Mouse (Mus musculus): ENCODE measurements around the gene Crlf3. TPM values are rescaled to one million over a fixed set of nuclear protein-coding genes. Genes with fewer than 3 reads are reported as not detected.

The Crlf3 gene
- 36.9 and 48.2 TPM in 2 replicates for polyA plus RNA-seq (2014; fragmentation: Nextera tagmentation; extraction: Ambion mirVana)

- peak within 1 kb of the TSS; percentile 91 for H3K4me3 ChIP-seq (ENCODE audit: low read length)
- 4% methylated on average over 54 of the region's 55 CpGs for WGBS
- no peaks in the 10 kb centered on the region for H3K9me3 ChIP-seq (ENCODE audit: control insufficient read depth, low read length)
- no peaks in the 10 kb centered on the region for H3K4me1 ChIP-seq (ENCODE audit: control insufficient read depth, insufficient read depth, low read length)
- no peaks in the 10 kb centered on the region for H3K27me3 ChIP-seq (ENCODE audit: control insufficient read depth, insufficient read depth, low read length)
- no peaks in the 10 kb centered on the region for H3K36me3 ChIP-seq (ENCODE audit: control insufficient read depth, insufficient read depth, low read length)
- ATAC-seq (ENCODE audit: low FRiP score, low TSS enrichment): peak; percentile 94
- peak within 1 kb of the TSS; percentile 94 for H3K9ac ChIP-seq (ENCODE audit: low read depth, low read length)
- peak within 1 kb of the TSS; percentile 96 for H3K27ac ChIP-seq (ENCODE audit: low read depth, low read length)
- peak within 1 kb of the TSS; percentile 48 for H3K4me2 ChIP-seq (replicated peaks; ENCODE audit: low read depth, low read length)
These were observed at the start of gene Crlf3 for GRCm38 (mm10) chr11:80080826-80081728. TSS of gene Crlf3 (minus strand) at chr11:80080991.

GRCm38 (mm10) chr11:80116411-80116810 lies 35.6 kb upstream of the Crlf3 start:
- H3K4me1 ChIP-seq (ENCODE audit: control insufficient read depth, insufficient read depth, low read length): no peaks in the 10 kb centered on the region
- H3K27me3 ChIP-seq (ENCODE audit: control insufficient read depth, insufficient read depth, low read length): no peaks in the 10 kb centered on the region
- no peak overlapping the region for H3K27ac ChIP-seq (ENCODE audit: low read depth, low read length)
- no peak overlapping the region for H3K9ac ChIP-seq (ENCODE audit: low read depth, low read length)
- no peak overlapping the region for H3K4me2 ChIP-seq (replicated peaks; ENCODE audit: low read depth, low read length)
- H3K9me3 ChIP-seq (ENCODE audit: control insufficient read depth, low read length): no peaks in the 10 kb centered on the region
- no peak overlapping the region for H3K4me3 ChIP-seq (ENCODE audit: low read length)
- ATAC-seq (ENCODE audit: low FRiP score, low TSS enrichment): no peak
- 83% methylated on average over 1 of the region's 1 CpGs for WGBS
- peaks cover 69% of the 10 kb centered on the region for H3K36me3 ChIP-seq (ENCODE audit: control insufficient read depth, insufficient read depth, low read length)

DNA sequence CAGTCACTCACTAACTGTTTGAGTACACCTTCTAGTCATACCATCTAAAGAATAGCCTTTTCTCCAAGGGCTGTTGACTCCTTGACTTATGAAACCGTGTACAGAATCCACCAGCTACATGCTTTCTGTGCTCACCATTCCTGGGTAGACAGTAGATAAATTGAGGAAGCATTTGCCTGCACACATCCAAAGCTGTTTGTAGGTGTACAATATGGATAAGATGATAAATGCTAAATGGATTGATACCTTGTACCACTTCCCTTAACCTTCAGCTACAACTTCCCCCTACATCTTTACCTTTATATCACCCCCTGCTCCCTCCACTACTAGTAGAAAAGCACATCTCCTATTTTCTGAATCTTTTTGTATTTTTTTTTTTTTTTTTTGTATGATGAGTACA lies 23.6 kb upstream of the Crlf3 start:
- 85% methylated on average over 1 of the region's 1 CpGs for WGBS

DNA sequence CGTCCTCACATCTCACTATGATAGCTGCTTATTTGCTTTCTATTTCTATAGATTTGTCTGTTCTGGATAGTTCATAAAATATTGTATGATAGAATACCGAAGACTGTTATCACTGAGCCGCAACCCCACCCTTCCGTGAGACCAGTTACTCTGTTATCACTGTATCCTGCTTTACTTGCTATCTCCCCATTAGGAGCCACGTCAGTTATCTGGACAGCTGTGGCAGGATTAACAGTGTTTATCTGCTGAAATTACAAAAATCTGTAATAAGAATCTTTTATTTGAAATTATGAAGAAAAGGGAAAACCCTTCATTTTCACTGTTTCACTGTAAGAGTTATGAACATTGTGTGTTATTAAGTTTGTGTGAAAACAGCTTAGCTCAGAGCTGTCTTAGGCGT lies 20.5 kb upstream of the Crlf3 start:
- no peaks in the 10 kb centered on the region for H3K4me1 ChIP-seq (ENCODE audit: control insufficient read depth, insufficient read depth, low read length)
- H3K4me2 ChIP-seq (replicated peaks; ENCODE audit: low read depth, low read length): no peak overlapping the region
- H3K27me3 ChIP-seq (ENCODE audit: control insufficient read depth, insufficient read depth, low read length): no peaks in the 10 kb centered on the region
- H3K9ac ChIP-seq (ENCODE audit: low read depth, low read length): no peak overlapping the region
- no peak overlapping the region for H3K27ac ChIP-seq (ENCODE audit: low read depth, low read length)
- no peaks in the 10 kb centered on the region for H3K9me3 ChIP-seq (ENCODE audit: control insufficient read depth, low read length)
- no peak for ATAC-seq (ENCODE audit: low FRiP score, low TSS enrichment)
- WGBS: 91% methylated on average over 6 of the region's 6 CpGs
- peaks cover 65% of the 10 kb centered on the region for H3K36me3 ChIP-seq (ENCODE audit: control insufficient read depth, insufficient read depth, low read length)
- no peak overlapping the region for H3K4me3 ChIP-seq (ENCODE audit: low read length)

More for the DNA sequence above, 23.6 kb upstream of the Crlf3 start:
- no peak overlapping the region for H3K4me3 ChIP-seq (ENCODE audit: low read length)
- no peaks in the 10 kb centered on the region for H3K27me3 ChIP-seq (ENCODE audit: control insufficient read depth, insufficient read depth, low read length)
- no peaks in the 10 kb centered on the region for H3K9me3 ChIP-seq (ENCODE audit: control insufficient read depth, low read length)
- H3K27ac ChIP-seq (ENCODE audit: low read depth, low read length): no peak overlapping the region
- H3K36me3 ChIP-seq (ENCODE audit: control insufficient read depth, insufficient read depth, low read length): peaks cover 71% of the 10 kb centered on the region
- H3K4me2 ChIP-seq (replicated peaks; ENCODE audit: low read depth, low read length): no peak overlapping the region
- H3K9ac ChIP-seq (ENCODE audit: low read depth, low read length): no peak overlapping the region
- H3K4me1 ChIP-seq (ENCODE audit: control insufficient read depth, insufficient read depth, low read length): no peaks in the 10 kb centered on the region
- no peak for ATAC-seq (ENCODE audit: low FRiP score, low TSS enrichment)

DNA sequence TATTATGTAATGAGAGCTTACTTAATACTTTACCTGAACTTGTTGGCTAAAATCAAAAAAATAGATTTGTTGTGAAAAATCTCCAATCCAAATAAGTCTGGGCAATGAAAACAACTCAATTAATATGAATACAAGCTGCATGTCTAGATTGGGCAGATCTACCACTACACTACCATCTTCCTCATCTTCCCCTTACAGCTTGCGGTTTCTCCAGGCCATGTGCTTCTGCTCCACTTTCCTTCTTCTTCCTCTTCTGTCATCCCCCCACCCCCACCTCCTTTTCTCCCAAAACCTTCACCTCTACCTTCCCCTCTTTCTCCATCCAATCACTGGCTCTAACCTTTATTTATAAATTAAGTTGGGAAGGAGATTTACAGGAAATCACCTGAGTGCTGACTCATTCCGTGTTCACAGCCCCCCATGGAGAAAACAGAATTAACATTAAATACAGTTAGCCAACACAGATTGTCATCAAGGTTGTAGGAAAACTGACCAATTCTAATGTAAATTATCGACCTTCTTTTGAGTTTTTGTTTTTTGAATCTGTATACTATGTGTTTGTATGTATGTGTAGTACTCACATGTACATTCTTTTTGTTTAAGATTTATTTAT lies 17.8 kb upstream of the Crlf3 start:
- no peak for ATAC-seq (ENCODE audit: low FRiP score, low TSS enrichment)
- Histone ChIP-seq H3K27ac (ENCODE audit: low read depth, low read length) (no peak overlapping the region), H3K9ac (ENCODE audit: low read depth, low read length) (no peak overlapping the region), H3K9me3 (ENCODE audit: control insufficient read depth, low read length) (no peaks in the 10 kb centered on the region), H3K4me3 (ENCODE audit: low read length) (no peak overlapping the region), H3K4me1 (ENCODE audit: control insufficient read depth, insufficient read depth, low read length) (no peaks in the 10 kb centered on the region), H3K27me3 (ENCODE audit: control insufficient read depth, insufficient read depth, low read length) (no peaks in the 10 kb centered on the region), H3K36me3 (ENCODE audit: control insufficient read depth, insufficient read depth, low read length) (peaks cover 68% of the 10 kb centered on the region), H3K4me2 (replicated peaks; ENCODE audit: low read depth, low read length) (no peak overlapping the region)
- 88% methylated on average over 3 of the region's 3 CpGs for WGBS

DNA sequence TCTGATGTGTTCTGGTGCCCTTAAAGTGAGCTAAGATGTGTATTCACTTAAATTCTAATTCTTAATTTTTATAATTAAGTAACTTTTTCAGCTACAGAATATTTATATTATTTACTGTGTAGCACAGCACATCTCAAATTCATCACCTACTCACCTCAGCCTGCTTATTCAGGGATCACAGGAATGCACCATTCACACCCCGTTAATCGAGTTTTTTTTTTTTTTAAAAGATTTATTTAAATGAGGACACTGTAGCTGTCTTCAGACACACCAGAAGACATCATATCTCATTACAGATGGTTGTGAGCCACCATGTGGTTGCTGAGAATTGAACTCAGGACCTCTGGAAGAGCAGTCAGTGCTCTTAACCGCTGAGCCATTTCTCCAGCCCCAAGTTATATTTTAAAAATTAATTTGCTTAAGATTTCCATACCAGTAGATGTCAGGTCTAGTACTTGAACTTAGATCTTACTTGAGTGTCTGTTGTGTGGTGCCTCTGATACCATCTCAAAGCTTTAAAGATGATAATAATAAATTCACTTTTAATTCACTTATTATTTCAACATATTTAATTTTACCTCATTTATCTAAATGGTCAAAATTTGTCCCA lies 9.9 kb upstream of the Crlf3 start:
- H3K36me3 ChIP-seq (ENCODE audit: control insufficient read depth, insufficient read depth, low read length): peaks cover 16% of the 10 kb centered on the region; the same call in 1 of the 2 replicates
- no peaks in the 10 kb centered on the region for H3K4me1 ChIP-seq (ENCODE audit: control insufficient read depth, insufficient read depth, low read length)
- H3K27ac ChIP-seq (ENCODE audit: low read depth, low read length): no peak overlapping the region
- peak overlapping the region; percentile 99 for H3K4me3 ChIP-seq (ENCODE audit: low read length)
- no peaks in the 10 kb centered on the region for H3K27me3 ChIP-seq (ENCODE audit: control insufficient read depth, insufficient read depth, low read length)
- H3K4me2 ChIP-seq (replicated peaks; ENCODE audit: low read depth, low read length): peak overlapping the region; percentile 81
- no peak for ATAC-seq (ENCODE audit: low FRiP score, low TSS enrichment)
- H3K9me3 ChIP-seq (ENCODE audit: control insufficient read depth, low read length): no peaks in the 10 kb centered on the region
- WGBS: 52% methylated on average over 3 of the region's 3 CpGs
- peak overlapping the region; percentile 96 for H3K9ac ChIP-seq (ENCODE audit: low read depth, low read length)

GRCm38 (mm10) chr11:80089817-80090214 lies 9.0 kb upstream of the Crlf3 start:
- Histone ChIP-seq H3K36me3 (ENCODE audit: control insufficient read depth, insufficient read depth, low read length) (peaks cover 8% of the 10 kb centered on the region; the same call in 1 of the 2 replicates), H3K9me3 (ENCODE audit: control insufficient read depth, low read length) (no peaks in the 10 kb centered on the region), H3K4me1 (ENCODE audit: control insufficient read depth, insufficient read depth, low read length) (no peaks in the 10 kb centered on the region), H3K4me3 (ENCODE audit: low read length) (peak overlapping the region; percentile 99), H3K4me2 (replicated peaks; ENCODE audit: low read depth, low read length) (peak overlapping the region; percentile 81), H3K27me3 (ENCODE audit: control insufficient read depth, insufficient read depth, low read length) (no peaks in the 10 kb centered on the region), H3K27ac (ENCODE audit: low read depth, low read length) (peak overlapping the region; percentile 55; the same call in 1 of the 2 replicates), H3K9ac (ENCODE audit: low read depth, low read length) (peak overlapping the region; percentile 96)
- WGBS: under 1% methylated on average over 14 of the region's 14 CpGs
- ATAC-seq (ENCODE audit: low FRiP score, low TSS enrichment): no peak

- Histone ChIP-seq H3K4me1 (ENCODE audit: control insufficient read depth, insufficient read depth, low read length) (no peaks in the 10 kb centered on the region), H3K4me3 (ENCODE audit: low read length) (peak within 1 kb of the TSS; percentile 99), H3K9ac (ENCODE audit: low read depth, low read length) (peak within 1 kb of the TSS; percentile 96), H3K4me2 (replicated peaks; ENCODE audit: low read depth, low read length) (peak within 1 kb of the TSS; percentile 81), H3K27me3 (ENCODE audit: control insufficient read depth, insufficient read depth, low read length) (no peaks in the 10 kb centered on the region), H3K27ac (ENCODE audit: low read depth, low read length) (peak within 1 kb of the TSS; percentile 55; the same call in 1 of the 2 replicates), H3K36me3 (ENCODE audit: control insufficient read depth, insufficient read depth, low read length) (peaks cover 2% of the 10 kb centered on the region; the same call in 1 of the 2 replicates), H3K9me3 (ENCODE audit: control insufficient read depth, low read length) (no peaks in the 10 kb centered on the region)
- 6% methylated on average over 57 of the region's 57 CpGs for WGBS
- peak; percentile 58 for ATAC-seq (ENCODE audit: low FRiP score, low TSS enrichment)
These were observed 8.4 kb upstream of the Crlf3 start, which contains the start of gene Atad5 for GRCm38 (mm10) chr11:80088917-80089816. TSS of gene Atad5 (plus strand) at chr11:80089400.

All from kidney, embryonic 14.5 days (tissue).